Mouse (Mus musculus) ES-E14 (cell line): Measurements from ENCODE around the gene Ndufc1. TPM values are rescaled to one million over a fixed set of nuclear protein-coding genes. Genes with fewer than 3 reads are reported as not detected.
A peak's percentile ranks its signal among the peaks of the same experiment; 100 is the strongest.

ENCODE experiments used
- DNase-seq: peaks from one replicate; pipeline ENCODE4 v3.0.0-alpha.2; 2013; ENCODE audit warnings: low read depth, low spot score
- H3K27ac ChIP-seq: 2 replicates; pipeline ENCODE4 v1.5.1; 2012; ENCODE audit warnings: low read depth, mild to moderate bottlenecking, low read length, moderate library complexity, mixed read lengths; ENCODE audit not compliant: poor library complexity, insufficient read depth, severe bottlenecking
- H3K36me3 ChIP-seq: 2 replicates; pipeline ENCODE4 v1.6.1; 2012; ENCODE audit warnings: mild to moderate bottlenecking, low read length, moderate library complexity, mixed read lengths; ENCODE audit not compliant: control insufficient read depth, poor library complexity, insufficient read depth, severe bottlenecking
- H3K4me1 ChIP-seq, 2 experiments: fragments of 150-350 bp in 1 of 2; sonication (generic) in 1 of 2; 2 replicates each; pipeline ENCODE4 v1.6.1; 2012; ENCODE audit warnings: low read length in 2 of 2, mild to moderate bottlenecking in 1 of 2, mixed read lengths in 1 of 2; ENCODE audit not compliant: control insufficient read depth in 2 of 2, insufficient read depth in 2 of 2, poor library complexity in 1 of 2
- H3K4me3 ChIP-seq, 2 experiments: fragments of 150-350 bp in 1 of 2; sonication (generic) in 1 of 2; 2 replicates each; pipeline ENCODE4 v1.5.1; 2012; ENCODE audit warnings: low read length in 2 of 2, low read depth in 1 of 2, mild to moderate bottlenecking in 1 of 2, mixed read lengths in 1 of 2; ENCODE audit not compliant: insufficient read depth in 1 of 2, poor library complexity in 1 of 2, severe bottlenecking in 1 of 2
- H3K9ac ChIP-seq: 2 replicates; pipeline ENCODE4 v1.6.1; 2012; ENCODE audit warnings: low read depth, mild to moderate bottlenecking, low read length, mixed read lengths; ENCODE audit not compliant: poor library complexity, insufficient read depth, severe bottlenecking
- H3K9me3 ChIP-seq: fragments of 150-350 bp; sonication (generic); 2 replicates; pipeline ENCODE4 v1.6.1; 2012; ENCODE audit warnings: low read depth, mild to moderate bottlenecking, low read length; ENCODE audit not compliant: control insufficient read depth, insufficient read depth
- CHD2 ChIP-seq: IDR thresholded peaks from 2 replicates; pipeline ENCODE4 v1.6.1; 2014; ENCODE audit warnings: mild to moderate bottlenecking, low read depth, low read length, inconsistent platforms
- HCFC1 ChIP-seq: IDR thresholded peaks from 2 replicates; pipeline ENCODE4 v1.6.1; 2012; ENCODE audit warnings: low read length, inconsistent platforms, borderline replicate concordance; ENCODE audit not compliant: insufficient read depth
- MAFK ChIP-seq: IDR thresholded peaks from 2 replicates; pipeline ENCODE4 v1.6.1; 2014; ENCODE audit warnings: mild to moderate bottlenecking, low read depth, low read length, inconsistent platforms; ENCODE audit not compliant: insufficient read depth
- ZC3H11A ChIP-seq: IDR thresholded peaks from 2 replicates; pipeline ENCODE4 v1.6.1; 2012; ENCODE audit warnings: low read depth, mild to moderate bottlenecking, inconsistent platforms, low read length, borderline replicate concordance
- ZNF384 ChIP-seq: IDR thresholded peaks from 2 replicates; pipeline ENCODE4 v1.6.1; 2012; ENCODE audit warnings: low read depth, low read length, inconsistent platforms
- in situ Hi-C, 2 experiments: fragments of 600-800 bp; cut with MboI; formaldehyde crosslinking; loops; one replicate each; pipeline ENCODE4 v1.15.1; 2025; ENCODE audit warnings: low sequenced_read_pairs in 2 of 2, inconsistent platforms in 1 of 2; ENCODE audit not compliant: unreplicated experiment in 2 of 2
- total RNA-seq: library from RNA; depleted of rRNA; stranded (reverse); fragments of 300-350 nt; gene quantifications from 2 replicates; pipeline ENCODE4 v1.2.3, GENCODE M21; 2012

The Ndufc1 gene
- total RNA-seq, 1 experiment = 231 TPM

DNA sequence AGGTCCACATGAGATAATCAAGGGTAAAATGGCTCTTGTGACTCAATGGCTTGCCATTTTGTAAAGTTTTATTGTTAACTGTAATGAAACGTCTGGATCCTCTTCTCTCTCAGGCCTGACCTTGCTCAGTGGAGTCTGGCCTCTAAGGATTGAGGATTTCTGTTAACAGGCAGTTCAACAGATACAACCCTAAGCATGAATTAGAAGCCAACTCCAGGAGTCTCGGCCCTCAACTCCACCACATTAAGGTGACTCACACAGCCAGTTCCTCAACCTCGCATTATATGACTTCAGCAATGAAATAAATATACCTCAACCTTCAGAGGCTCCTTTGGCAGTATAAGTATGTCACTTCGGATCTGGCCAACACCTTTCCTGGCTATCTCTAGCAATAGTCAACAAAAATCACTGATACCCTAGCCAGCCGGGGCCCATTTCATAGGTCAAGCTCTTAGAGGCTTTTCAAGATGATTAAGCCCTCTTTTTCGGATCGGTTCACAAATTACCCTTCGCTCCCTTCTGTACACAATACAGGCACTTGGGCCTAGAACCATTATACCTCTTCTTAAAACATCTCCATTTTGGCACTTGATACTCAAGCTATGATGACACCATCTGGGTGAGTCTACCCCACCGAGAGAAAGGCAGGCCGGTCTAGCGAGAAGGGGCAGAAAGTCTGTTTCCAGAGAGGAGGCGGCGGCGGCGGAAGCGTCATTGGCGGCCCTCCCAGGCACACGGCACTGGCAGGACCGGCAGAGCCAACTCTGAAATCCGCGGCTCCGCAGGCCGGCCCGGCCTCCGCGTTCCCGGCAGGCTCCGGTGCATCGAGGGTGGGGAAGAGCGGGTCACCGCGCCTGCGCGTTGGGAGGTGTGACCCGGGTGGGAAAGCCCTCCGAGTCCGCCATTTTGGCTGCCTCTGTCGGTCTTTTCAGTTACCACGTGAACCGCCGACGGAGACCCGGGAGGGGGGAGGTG, 6.6 kb upstream of the Ndufc1 start, which contains the start of gene Naa15:
TSS of gene Naa15 (plus strand) at position 51 of the 975 bp plus-strand sequence.
- peak; percentile 86 for DNase-seq
- peak within 1 kb of the TSS; percentile 95 to 97 for H3K4me3 ChIP-seq
- H3K9ac ChIP-seq = peak within 1 kb of the TSS; percentile 100
- peak within 1 kb of the TSS; percentile 93 for H3K27ac ChIP-seq
- peak; percentile 46; the same call in 1 of the 2 replicates for TF ChIP-seq HCFC1
- TF ChIP-seq MAFK = no peak
- in situ Hi-C loops = no loop called here
- peaks cover 3 to 6% of the 10 kb centered on the region in 2 experiments for H3K4me1 ChIP-seq
- no peaks in the 10 kb centered on the region for H3K9me3 ChIP-seq
- H3K36me3 ChIP-seq = no peaks in the 10 kb centered on the region; the same call in 1 of the 2 replicates

DNA sequence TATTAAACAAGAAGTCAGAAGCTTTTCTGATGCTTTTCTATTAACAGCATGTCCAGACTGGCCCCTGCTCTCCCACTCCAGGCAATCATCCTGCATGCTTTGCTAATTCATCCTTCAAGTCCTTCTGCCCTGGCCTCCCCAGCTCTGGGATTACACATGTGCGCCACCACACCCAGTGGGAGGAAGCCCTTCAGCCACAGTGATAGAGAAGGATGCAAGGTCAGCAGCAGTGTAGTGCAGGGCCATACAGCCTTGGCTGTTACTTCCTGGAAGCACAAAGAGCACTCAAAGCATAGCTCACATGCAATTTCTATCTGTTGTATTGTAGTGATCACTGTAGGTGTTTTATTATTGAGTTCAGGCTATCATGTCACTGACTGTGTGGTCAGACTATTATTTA, 4.5 kb upstream of the Ndufc1 start:
- no peak overlapping the region for H3K4me3 ChIP-seq
- H3K27ac ChIP-seq = no peak overlapping the region
- H3K9ac ChIP-seq = no peak overlapping the region
- in situ Hi-C loops = no loop called here
- TF ChIP-seq CHD2 (no peak), HCFC1 (no peak), ZC3H11A (no peak), ZNF384 (no peak), MAFK (no peak)
- H3K4me1 ChIP-seq = peaks cover 3 to 4% of the 10 kb centered on the region in 2 experiments; a peak in 3 of 4 replicates
- DNase-seq = no peak
- no peaks in the 10 kb centered on the region for H3K9me3 ChIP-seq
- H3K36me3 ChIP-seq = no peaks in the 10 kb centered on the region

DNA sequence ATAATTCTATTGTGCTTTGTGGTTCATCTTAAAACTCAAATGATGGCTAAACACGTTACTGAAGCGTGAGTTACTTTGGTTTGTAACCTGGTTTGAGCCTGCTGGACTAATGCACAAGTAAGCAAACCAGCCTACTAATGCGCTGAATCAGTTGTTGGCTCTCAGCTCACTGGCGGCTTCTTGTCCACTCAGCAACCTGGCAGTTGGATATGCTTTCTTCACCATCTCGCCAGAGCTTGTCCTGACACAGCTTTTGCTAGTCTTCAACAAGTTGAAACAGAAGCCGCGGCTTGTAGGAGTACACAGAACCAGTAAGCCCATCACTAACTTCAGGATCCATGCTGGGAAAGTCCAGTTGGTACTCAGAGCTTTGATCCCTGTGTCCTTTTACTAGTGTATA, 3.7 kb upstream of the Ndufc1 start:
- no peak for DNase-seq
- no peaks in the 10 kb centered on the region for H3K9me3 ChIP-seq
- in situ Hi-C loops = no loop called here

DNA sequence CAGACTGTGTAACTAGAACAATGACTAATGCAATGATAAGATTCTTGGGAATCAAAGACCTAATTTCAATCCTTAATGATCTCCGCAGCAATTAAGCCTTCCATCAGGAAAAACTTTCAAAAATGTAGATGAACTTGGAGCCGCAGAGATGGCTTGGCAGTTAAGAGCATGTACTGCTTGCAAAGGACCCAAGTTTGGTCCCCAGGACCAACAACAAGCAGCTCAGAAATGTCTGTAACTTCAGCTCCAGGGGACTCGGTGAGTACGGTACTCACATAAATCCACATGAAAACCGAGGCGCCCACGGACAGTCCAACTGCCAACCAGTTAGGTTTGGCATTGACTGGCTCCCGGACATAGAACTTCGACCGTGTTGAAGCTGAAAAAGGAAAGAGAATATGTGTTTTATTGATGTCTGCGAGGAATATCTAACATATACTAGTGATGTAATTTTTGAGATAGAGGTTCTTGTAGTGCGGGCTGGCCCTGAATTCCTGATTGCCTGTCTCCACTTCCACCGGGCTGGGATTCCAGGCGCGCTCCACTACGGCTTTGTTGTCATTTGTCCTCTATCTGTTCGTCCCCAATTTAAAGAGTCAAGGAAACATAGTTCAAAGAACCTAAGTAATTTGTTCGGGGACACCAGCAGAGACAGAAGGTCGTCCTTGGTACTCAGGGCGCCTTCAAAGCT, 773 bp downstream of the Ndufc1 start:
- H3K4me3 ChIP-seq = peak overlapping the region; percentile 87 to 97
- DNase-seq = no peak
- no peaks in the 10 kb centered on the region for H3K9me3 ChIP-seq
- H3K9ac ChIP-seq = peak overlapping the region; percentile 92
- H3K4me1 ChIP-seq = peaks cover 0 to 5% of the 10 kb centered on the region in 2 experiments; a peak in 2 of 4 replicates
- in situ Hi-C loops = no loop called here
- H3K36me3 ChIP-seq = peaks cover 8% of the 10 kb centered on the region
- H3K27ac ChIP-seq = peak overlapping the region; percentile 86
- TF ChIP-seq CHD2 = no peak
- TF ChIP-seq ZNF384 = no peak
- no peak for TF ChIP-seq MAFK
- no peak for TF ChIP-seq ZC3H11A
- no peak for TF ChIP-seq HCFC1

More for the DNA sequence above, 3.7 kb upstream of the Ndufc1 start:
- no peak for TF ChIP-seq CHD2
- TF ChIP-seq ZC3H11A = no peak
- no peak for TF ChIP-seq HCFC1
- no peak for TF ChIP-seq MAFK
- no peak for TF ChIP-seq ZNF384
- H3K9ac ChIP-seq = no peak overlapping the region
- H3K36me3 ChIP-seq = no peaks in the 10 kb centered on the region
- H3K4me3 ChIP-seq = no peak overlapping the region
- H3K4me1 ChIP-seq = peaks cover 3 to 4% of the 10 kb centered on the region in 2 experiments; a peak in 2 of 4 replicates
- no peak overlapping the region for H3K27ac ChIP-seq
